Mouse (Mus musculus): ENCODE data around the gene Engase. TPM values are rescaled to one million over a fixed set of nuclear protein-coding genes. Genes with fewer than 3 reads are reported as not detected.

The Engase gene
- total and polyA plus RNA-seq, 3 experiments, result 4.3 to 25.2 (median 4.4) TPM

- H3K36me3 ChIP-seq (replicated peaks), result no peaks in the 10 kb centered on the region
- peaks cover 97% of the 10 kb centered on the region for H3K9me3 ChIP-seq (replicated peaks)
- no peaks in the 10 kb centered on the region; the same call in 1 of the 2 replicates for H3K27me3 ChIP-seq (ENCODE audit: insufficient read depth, low read length)
- ATAC-seq (ENCODE audit: extremely low read depth, insufficient number of reproducible peaks, low FRiP score, poor library complexity, severe bottlenecking), result no peak
- TF ChIP-seq TAL1 (conservative IDR thresholded peaks at IDR 0.05; ENCODE audit: low read depth, low read length) (no peak), POLR2AphosphoS5 (IDR thresholded peaks at IDR 0.05; ENCODE audit: insufficient replicate concordance, low read depth, low read length) (no peak), GATA1 (IDR thresholded peaks at IDR 0.05; ENCODE audit: borderline replicate concordance, low read length) (no peak)
- peak overlapping the region; percentile 5; the same call in 1 of the 2 replicates for H3K4me3 ChIP-seq (ENCODE audit: low read depth, low read length)
- no peak for DNase-seq (ENCODE audit: low spot score)
- no peaks in the 10 kb centered on the region for H3K4me1 ChIP-seq (ENCODE audit: insufficient read depth, low read depth, low read length)
Observed at GRCm38 (mm10) chr11:118538008-118538407, 61.4 kb downstream of the Engase start.

Other genes starting within 250 kb of the Engase start
- gene Cyth1, start 228.2 kb upstream of the Engase start, total RNA-seq (2014; fragmentation: Nextera tagmentation), result 4.0 and 4.5 TPM in 2 replicates
- gene Cyth1, start 228.2 kb upstream of the Engase start, total RNA-seq (2017), result 7.1 and 7.7 TPM in 2 replicates
- 2.7 and 3.1 TPM in 2 replicates for gene Cyth1, start 228.2 kb upstream of the Engase start, polyA plus RNA-seq (2012)
- gene Usp36, start 186.6 kb upstream of the Engase start, total RNA-seq (2014; fragmentation: Nextera tagmentation), result 27.1 and 36.5 TPM in 2 replicates
- gene Usp36, start 186.6 kb upstream of the Engase start, total RNA-seq (2017), result 6.2 and 8.0 TPM in 2 replicates
- 55.1 and 60.6 TPM in 2 replicates for gene Usp36, start 186.6 kb upstream of the Engase start, polyA plus RNA-seq (2012)
- not detected in 2 replicates for gene Cep295nl, start 134.3 kb upstream of the Engase start, total RNA-seq (2014; fragmentation: Nextera tagmentation)
- 0.11 TPM in 1 of 2 replicates, not detected in the other for gene Cep295nl, start 134.3 kb upstream of the Engase start, total RNA-seq (2017)
- not detected in 2 replicates for gene Cep295nl, start 134.3 kb upstream of the Engase start, polyA plus RNA-seq (2012)
- not detected in 2 replicates for gene Timp2, start 121.1 kb upstream of the Engase start, total RNA-seq (2014; fragmentation: Nextera tagmentation)
- 0.06 TPM in 1 of 2 replicates, not detected in the other for gene Timp2, start 121.1 kb upstream of the Engase start, total RNA-seq (2017)
- gene Timp2, start 121.1 kb upstream of the Engase start, polyA plus RNA-seq (2012), result not detected in 2 replicates
- gene Lgals3bp, start 74.7 kb upstream of the Engase start, total RNA-seq (2014; fragmentation: Nextera tagmentation), result 8.1 and 8.4 TPM in 2 replicates
- gene Lgals3bp, start 74.7 kb upstream of the Engase start, total RNA-seq (2017), result 24.5 and 25.7 TPM in 2 replicates
- gene Lgals3bp, start 74.7 kb upstream of the Engase start, polyA plus RNA-seq (2012), result 9.0 and 9.5 TPM in 2 replicates
- gene Cant1, start 57.7 kb upstream of the Engase start, total RNA-seq (2014; fragmentation: Nextera tagmentation), result 16.4 and 16.5 TPM in 2 replicates
- gene Cant1, start 57.7 kb upstream of the Engase start, total RNA-seq (2017), result 14.9 and 16.4 TPM in 2 replicates
- 47.2 and 64.3 TPM in 2 replicates for gene Cant1, start 57.7 kb upstream of the Engase start, polyA plus RNA-seq (2012)
- gene C1qtnf1, start 48.6 kb upstream of the Engase start, total RNA-seq (2014; fragmentation: Nextera tagmentation), result not detected in 2 replicates
- 0.11 TPM in 1 of 2 replicates, not detected in the other for gene C1qtnf1, start 48.6 kb upstream of the Engase start, total RNA-seq (2017)
- gene C1qtnf1, start 48.6 kb upstream of the Engase start, polyA plus RNA-seq (2012), result not detected in 2 replicates

Measured in G1E (cell line).